Mouse (Mus musculus) megakaryocyte, embryonic 14.5 days (primary cell): ENCODE results near the gene Sh3d21. TPM values are rescaled to one million over a fixed set of nuclear protein-coding genes. Genes with fewer than 3 reads are reported as not detected.

ENCODE experiments used
- H3K27me3 ChIP-seq: replicated peaks from 2 replicates; pipeline ENCODE3; 2012; ENCODE audit warnings: inconsistent platforms
- H3K36me3 ChIP-seq: replicated peaks from 2 replicates; pipeline ENCODE3; 2012; ENCODE audit warnings: low read length, inconsistent platforms, mixed read lengths
- H3K4me1 ChIP-seq: 2 replicates; pipeline ENCODE4 v1.6.1; 2012; ENCODE audit warnings: inconsistent platforms
- H3K4me3 ChIP-seq: replicated peaks from 2 replicates; pipeline ENCODE3; 2012; ENCODE audit warnings: moderate library complexity, mild to moderate bottlenecking, inconsistent platforms
- H3K9me3 ChIP-seq: 2 replicates; pipeline ENCODE4 v1.6.1; 2012; ENCODE audit warnings: inconsistent platforms
- FLI1 ChIP-seq: IDR thresholded peaks from 2 replicates; pipeline ENCODE4 v1.6.1; 2012; ENCODE audit warnings: low read length, inconsistent platforms, mixed read lengths
- GATA1 ChIP-seq: IDR thresholded peaks from 3 replicates; pipeline ENCODE4 v1.6.1; 2012; ENCODE audit warnings: mixed read lengths, low read length, inconsistent platforms, borderline replicate concordance
- polyA plus RNA-seq: library from polyadenylated mRNA; stranded (reverse); fragments of >175 nt; gene quantifications from 2 replicates; pipeline ENCODE4 v1.2.3, GENCODE M21; 2012; ENCODE audit warnings: low replicate concordance; ENCODE audit not compliant: insufficient read depth

Sh3d21 gene
- polyA plus RNA-seq, 1 experiment: 0.16 TPM

- Histone ChIP-seq H3K4me1 (peaks cover 94% of the 10 kb centered on the region), H3K9me3 (no peaks in the 10 kb centered on the region), H3K4me3 (peak overlapping the region; percentile 96), H3K27me3 (no peaks in the 10 kb centered on the region), H3K36me3 (peaks cover 61% of the 10 kb centered on the region)
- TF ChIP-seq GATA1 (no peak), FLI1 (no peak)
Observed at GRCm38 (mm10) chr4:126102061-126102841, 61.0 kb downstream of the Sh3d21 start.

DNA sequence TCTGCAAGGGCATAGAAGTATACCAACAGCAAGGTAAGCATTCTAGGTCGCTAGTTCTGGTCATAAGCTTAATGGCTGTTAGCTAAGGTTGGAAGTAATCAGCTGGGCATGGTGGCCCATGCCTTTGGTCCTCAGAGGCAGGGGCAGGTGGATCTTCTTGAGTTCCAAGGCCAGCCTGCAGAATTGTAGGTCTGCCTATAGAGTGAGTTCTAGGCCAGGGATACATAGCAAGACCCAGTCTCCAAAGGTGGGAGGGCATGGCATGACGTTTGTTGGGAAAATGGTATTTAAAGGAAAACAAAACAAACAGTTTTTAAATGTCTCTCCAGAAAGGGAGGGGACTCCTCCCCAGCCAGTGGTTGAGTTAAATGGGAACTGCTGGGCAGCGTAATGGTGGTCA lies 62.5 kb downstream of the Sh3d21 start:
- Histone ChIP-seq H3K4me3 (no peak overlapping the region), H3K9me3 (no peaks in the 10 kb centered on the region), H3K27me3 (no peaks in the 10 kb centered on the region), H3K4me1 (peaks cover 86% of the 10 kb centered on the region), H3K36me3 (peaks cover 46% of the 10 kb centered on the region)
- TF ChIP-seq FLI1 (no peak), GATA1 (no peak)

Other genes with a start within 250 kb of the Sh3d21 start
- 11.1 and 42.3 TPM in 2 replicates for gene Csf3r, start 138.9 kb downstream of the Sh3d21 start, polyA plus RNA-seq
- 107 and 153 TPM in 2 replicates for gene Mrps15, start 116.6 kb downstream of the Sh3d21 start, polyA plus RNA-seq
- not detected in 2 replicates for gene Oscp1, start 104.9 kb downstream of the Sh3d21 start, polyA plus RNA-seq
- gene Lsm10, start 66.9 kb downstream of the Sh3d21 start, polyA plus RNA-seq: 9.2 and 19.0 TPM in 2 replicates
- gene Stk40, start 59.5 kb downstream of the Sh3d21 start, polyA plus RNA-seq: 99.5 and 105 TPM in 2 replicates
- 18.4 and 56.4 TPM in 2 replicates for gene Eva1b, start 15.7 kb downstream of the Sh3d21 start, polyA plus RNA-seq
- gene Thrap3, start 39.3 kb upstream of the Sh3d21 start, polyA plus RNA-seq: 40.8 and 101 TPM in 2 replicates
- gene Map7d1, start 92.9 kb upstream of the Sh3d21 start, polyA plus RNA-seq: 90.9 and 105 TPM in 2 replicates
- 4.8 and 29.6 TPM in 2 replicates for gene Trappc3, start 98.8 kb upstream of the Sh3d21 start, polyA plus RNA-seq
- gene Col8a2, start 123.3 kb upstream of the Sh3d21 start, polyA plus RNA-seq: not detected in 2 replicates
- 28.0 and 35.0 TPM in 2 replicates for gene Adprhl2, start 158.2 kb upstream of the Sh3d21 start, polyA plus RNA-seq
- gene Tekt2, start 162.2 kb upstream of the Sh3d21 start, polyA plus RNA-seq: not detected in 2 replicates